Mouse (Mus musculus): ENCODE measurements around the gene Ext2.

- TF ChIP-seq POLR2A (IDR thresholded peaks at IDR 0.05; ENCODE audit: insufficient read length, low read depth) (no peak), SRF (IDR thresholded peaks at IDR 0.05; ENCODE audit: control insufficient read depth, insufficient read length, low read depth) (no peak), USF1 (IDR thresholded peaks at IDR 0.05; ENCODE audit: low read depth) (no peak)
These were observed 25.1 kb downstream of the Ext2 start for GRCm38 (mm10) chr2:93797162-93797795.

All from myocyte (in vitro differentiated cells).